Mouse (Mus musculus): ENCODE results near the gene Suv39h1. TPM values are rescaled to one million over a fixed set of nuclear protein-coding genes. Genes with fewer than 3 reads are reported as not detected.
"Not testable (repeated sequence)": the region's sequence is repeated elsewhere in the genome, so short reads cannot be mapped to it uniquely, and the experiment has no call there.

Gene Suv39h1
- total RNA-seq, 1 experiment from 2014 or later, result 70.0 TPM

DNA sequence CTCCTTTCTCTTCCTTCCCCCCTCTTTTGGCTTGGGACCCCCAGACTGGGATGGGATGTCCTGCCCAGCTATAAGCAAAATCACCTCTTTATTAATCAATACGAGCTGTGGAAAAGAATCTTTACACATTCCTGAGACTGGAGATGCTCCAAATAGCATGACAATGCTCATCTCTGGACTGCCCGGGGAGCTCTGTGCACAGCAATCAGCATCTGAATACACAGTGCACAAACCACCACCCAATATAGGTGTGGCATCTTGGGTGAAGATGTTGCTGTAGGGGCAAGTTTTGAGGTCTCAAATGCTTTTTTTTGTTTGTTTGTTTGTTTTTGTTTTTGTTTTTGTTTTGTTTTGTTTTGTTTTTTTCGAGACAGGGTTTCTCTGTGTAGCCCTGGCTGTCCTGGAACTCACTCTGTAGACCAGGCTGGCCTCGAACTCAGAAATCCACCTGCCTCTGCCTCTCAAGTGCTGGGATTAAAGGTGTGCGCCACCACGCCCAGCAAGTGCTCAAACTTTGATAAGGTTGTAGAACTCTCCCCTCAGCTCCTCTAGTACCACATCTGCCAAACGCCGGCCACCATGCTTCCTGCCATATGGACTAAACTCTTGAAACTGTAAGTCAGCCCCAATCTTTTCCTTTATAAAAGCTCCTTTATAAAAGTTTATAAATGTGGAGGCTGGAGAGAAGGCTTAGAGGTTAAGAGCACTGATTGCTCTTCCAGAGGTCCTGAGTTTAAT is 23.3 kb downstream of the Suv39h1 start:
- ATAC-seq (replicated peaks; ENCODE audit: low read depth, poor library complexity, severe bottlenecking), result not testable (repeated sequence)

DNA sequence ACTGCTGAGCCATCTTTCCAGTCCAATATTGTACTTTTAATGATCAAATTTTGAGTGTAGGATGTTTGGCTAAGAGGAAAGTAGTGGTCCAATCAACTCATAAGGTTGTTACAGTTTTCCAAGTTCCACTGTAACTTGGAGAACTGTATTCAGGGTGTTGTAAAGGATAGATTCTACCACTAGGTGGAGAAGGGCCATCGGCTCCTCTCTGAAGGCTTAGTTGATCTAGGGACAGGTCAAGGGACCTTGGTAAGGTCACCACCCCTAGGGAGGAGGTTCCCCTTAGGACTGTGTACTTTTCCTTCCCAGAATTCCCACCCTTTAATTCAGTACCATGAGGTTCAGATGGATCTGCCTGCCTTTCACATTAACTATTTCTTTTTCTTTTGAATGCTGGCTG is 41.6 kb downstream of the Suv39h1 start:
- 0 out of 2 replicates have a peak, but pooled peaks have one; percentile 45 for ATAC-seq (replicated peaks; ENCODE audit: low read depth, poor library complexity, severe bottlenecking)

DNA sequence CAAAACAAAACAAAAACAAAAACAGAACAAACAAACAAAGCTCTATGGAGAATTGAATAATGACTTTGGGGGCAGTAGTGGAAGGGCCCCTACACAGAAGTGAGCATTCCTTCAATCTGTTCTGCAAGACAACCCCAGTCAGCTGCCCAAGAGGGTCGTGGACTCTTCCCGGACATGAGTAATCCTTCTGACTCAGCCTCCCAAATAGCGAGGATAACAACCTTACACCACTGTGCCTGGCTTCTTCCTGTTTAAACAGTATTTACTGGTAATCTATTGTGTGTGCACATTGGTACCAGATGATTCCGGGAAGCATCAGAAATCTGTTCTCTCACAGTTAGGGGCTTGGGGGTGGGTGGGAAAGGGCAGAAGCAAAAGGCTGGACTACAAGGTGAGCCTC is 47.7 kb downstream of the Suv39h1 start:
- no peak for ATAC-seq (replicated peaks; ENCODE audit: low read depth, poor library complexity, severe bottlenecking)

DNA sequence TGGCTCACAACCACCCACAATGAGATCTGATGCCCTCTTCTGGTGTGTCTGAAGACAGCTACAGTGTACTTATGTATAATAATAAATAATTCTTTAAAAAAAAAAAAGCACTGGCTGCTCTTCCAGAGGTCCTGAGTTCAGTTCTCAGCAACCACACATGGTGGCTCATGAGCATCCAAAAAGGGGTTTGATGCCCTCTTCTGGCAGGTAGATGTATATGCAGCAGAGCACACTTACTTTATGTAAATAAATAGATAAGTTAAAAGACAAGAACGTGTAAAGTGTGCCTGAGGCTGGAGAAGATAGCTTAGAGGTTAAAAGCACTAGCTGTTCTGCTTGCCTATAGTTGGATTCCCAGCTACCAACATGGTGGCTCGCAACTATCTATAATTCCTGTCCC is 49.8 kb downstream of the Suv39h1 start:
- ATAC-seq (replicated peaks; ENCODE audit: low read depth, poor library complexity, severe bottlenecking), result no peak; the same call in 1 of the 2 replicates

DNA sequence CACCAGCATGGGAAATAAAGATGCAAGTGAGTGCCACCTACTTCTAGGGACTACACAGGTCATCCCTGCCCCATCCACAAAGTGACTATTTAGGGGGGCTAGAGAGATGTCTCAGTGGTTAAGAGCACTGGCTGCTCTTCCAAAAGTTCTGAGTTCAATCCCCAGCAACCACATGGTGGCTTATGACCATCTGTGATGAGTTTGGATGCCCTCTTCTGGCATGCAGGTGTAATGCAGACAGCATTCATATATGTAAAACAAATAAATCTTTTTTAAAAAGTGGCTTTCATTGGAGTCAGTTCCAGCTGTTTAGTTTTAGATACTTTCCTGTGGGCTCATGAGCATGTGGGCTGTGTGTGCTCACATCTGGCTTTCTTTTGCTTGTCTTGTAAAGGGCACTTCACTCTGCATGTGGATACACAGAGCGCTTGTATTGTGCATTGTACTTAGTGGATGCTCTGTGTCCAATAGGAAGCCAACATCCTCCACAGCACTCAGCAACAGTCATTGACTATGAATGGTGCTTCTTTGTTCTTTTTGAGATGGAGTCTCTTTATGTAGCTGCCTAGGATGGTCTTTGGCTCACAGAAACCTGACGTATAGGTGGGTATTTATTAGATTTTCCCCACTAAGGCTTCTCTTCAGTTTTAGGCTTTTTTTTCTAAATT is 54.3 kb downstream of the Suv39h1 start:
- ATAC-seq (replicated peaks; ENCODE audit: low read depth, poor library complexity, severe bottlenecking), result 0 out of 2 replicates have a peak, but pooled peaks have one; percentile 45

DNA sequence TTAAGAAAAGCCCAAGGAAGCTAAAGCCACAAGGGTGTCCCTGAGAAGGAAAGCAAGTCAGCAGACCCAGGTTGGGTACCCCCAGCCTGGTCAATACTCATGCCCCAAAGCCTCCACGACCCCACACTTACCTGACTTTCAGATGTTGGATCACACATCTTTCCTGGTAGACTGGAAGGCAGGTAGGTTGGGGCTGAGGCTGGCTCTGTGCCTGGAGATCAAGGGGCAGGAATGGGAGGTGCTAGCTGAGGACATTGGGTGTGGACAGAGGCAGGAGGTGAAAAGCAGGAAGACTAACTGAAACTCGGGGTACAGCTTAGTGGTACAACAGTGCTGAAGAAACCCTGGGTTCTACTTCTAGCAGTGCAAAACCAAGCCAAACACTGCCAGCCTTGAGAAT is 56.3 kb downstream of the Suv39h1 start, which contains the start of gene Glod5:
Gene Glod5 (minus strand): TSS at position 207 of the 400 bp plus-strand sequence.
- ATAC-seq (replicated peaks; ENCODE audit: low read depth, poor library complexity, severe bottlenecking), result no peak

DNA sequence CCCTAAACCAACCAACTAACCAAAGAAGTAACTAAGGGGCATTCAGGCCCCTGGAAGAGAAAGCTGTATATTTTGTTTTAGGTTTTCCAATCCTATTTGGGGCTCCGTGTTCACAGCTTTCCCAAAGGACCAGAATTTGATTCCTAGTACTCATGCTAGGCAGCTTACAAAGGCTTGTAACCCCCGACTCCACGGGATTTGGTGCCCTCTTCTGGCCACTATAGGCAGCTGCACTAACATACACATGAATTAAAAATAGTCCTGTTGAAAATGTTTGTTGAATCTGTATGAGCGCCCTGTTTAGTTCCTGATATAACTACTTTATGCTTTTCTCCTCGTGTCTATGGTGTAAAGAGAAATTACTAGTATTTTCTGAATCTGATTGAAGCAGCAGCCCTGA is 57.4 kb downstream of the Suv39h1 start:
- ATAC-seq (replicated peaks; ENCODE audit: low read depth, poor library complexity, severe bottlenecking), result peak; percentile 63

DNA sequence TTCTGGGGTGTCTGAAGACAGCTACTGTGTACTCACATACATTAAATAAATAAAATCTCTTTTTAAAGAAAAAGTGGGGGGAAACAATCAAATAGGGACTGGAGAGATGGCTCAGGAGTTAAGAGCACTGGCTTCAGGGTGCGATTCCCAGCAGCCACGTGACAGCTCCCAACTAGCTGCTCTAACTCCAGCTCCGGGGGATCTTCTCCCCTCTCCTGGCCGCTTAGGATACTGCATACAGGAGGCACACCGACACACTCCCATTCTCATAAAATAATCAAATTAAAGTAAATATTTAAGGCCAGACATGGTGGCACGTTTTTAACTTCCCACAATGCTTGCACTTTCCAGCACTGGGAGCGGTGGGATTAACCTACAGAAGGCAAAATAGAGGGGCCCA is 58.9 kb downstream of the Suv39h1 start:
- ATAC-seq (replicated peaks; ENCODE audit: low read depth, poor library complexity, severe bottlenecking), result 0 out of 2 replicates have a peak, but pooled peaks have one; percentile 62

DNA sequence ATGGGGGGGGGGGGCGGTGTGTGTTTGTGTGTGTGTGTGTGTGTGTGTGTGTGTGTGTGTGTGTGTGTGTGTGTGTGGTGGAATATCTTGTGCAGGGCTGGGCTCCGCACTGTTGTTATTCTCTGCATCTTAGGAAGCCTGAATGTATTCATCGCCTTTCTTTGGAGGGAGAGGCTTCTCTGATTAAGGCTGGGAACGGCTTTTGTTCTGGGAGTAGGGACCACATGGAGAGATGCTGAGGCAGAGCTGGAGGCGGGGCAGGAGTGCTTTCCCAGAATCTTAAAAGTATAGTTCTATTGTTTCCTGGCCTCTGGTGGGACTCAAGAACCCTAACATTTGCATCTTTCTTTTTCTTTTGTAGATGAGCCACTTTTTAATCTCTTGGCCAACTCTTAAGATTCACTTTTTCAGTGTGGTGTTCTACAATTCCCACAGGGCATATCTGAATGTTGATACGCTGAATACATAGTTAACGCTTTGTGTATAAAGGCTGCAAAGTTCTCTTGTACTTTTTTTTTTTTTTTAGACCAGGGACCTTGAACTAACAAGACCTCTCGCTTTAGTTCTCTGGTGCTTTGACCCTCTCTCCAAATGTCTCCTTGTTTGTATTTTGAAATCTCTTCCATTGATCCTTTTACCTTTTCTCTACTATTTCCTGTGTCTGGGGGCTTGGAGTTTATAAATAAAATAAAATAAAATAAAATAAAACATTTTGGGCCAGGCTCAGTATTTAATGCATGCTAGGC is 60.8 kb downstream of the Suv39h1 start:
- no peak for ATAC-seq (replicated peaks; ENCODE audit: low read depth, poor library complexity, severe bottlenecking)

DNA sequence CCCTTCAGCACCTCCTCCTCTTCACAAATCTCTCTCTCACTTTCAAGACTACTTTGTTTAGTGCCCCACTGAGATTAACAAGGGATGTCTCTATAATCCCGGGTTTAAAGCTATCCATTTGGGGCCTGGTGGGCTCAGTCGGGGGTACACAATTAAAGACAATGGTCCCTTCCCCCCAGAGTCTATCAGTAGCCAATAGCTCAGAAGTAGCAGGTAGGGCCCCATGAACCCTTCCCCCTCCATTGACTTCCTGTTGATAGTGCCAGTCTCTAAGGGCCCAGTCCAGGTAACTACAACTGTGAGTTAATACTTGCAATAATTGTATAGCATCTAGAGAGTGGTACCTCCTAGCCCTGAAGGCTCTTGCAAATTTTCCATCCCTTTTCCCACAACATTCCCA is 61.4 kb downstream of the Suv39h1 start:
- no peak for ATAC-seq (replicated peaks; ENCODE audit: low read depth, poor library complexity, severe bottlenecking)

Other genes starting within 250 kb of the Suv39h1 start
- 57.0 and 57.9 TPM in 2 replicates for gene Otud5, start 233.4 kb downstream of the Suv39h1 start, total RNA-seq (2017)
- 2.2 and 5.0 TPM in 2 replicates for gene Pim2, start 196.5 kb downstream of the Suv39h1 start, total RNA-seq (2017)
- 10.5 and 13.2 TPM in 2 replicates for gene Slc35a2, start 190.7 kb downstream of the Suv39h1 start, total RNA-seq (2017)
- gene Pqbp1, start 175.5 kb downstream of the Suv39h1 start, total RNA-seq (2017), result 156 and 162 TPM in 2 replicates
- 42.2 and 54.8 TPM in 2 replicates for gene Timm17b, start 175.4 kb downstream of the Suv39h1 start, total RNA-seq (2017)
- not detected in 2 replicates for gene Gm10491, start 166.9 kb downstream of the Suv39h1 start, total RNA-seq (2017)
- not detected in 2 replicates for gene Gm10490, start 165.2 kb downstream of the Suv39h1 start, total RNA-seq (2017)
- gene Pcsk1n, start 154.9 kb downstream of the Suv39h1 start, total RNA-seq (2017), result not detected in 2 replicates
- gene Eras, start 146.2 kb downstream of the Suv39h1 start, total RNA-seq (2017), result not detected in 2 replicates
- 11.0 and 13.1 TPM in 2 replicates for gene Hdac6, start 126.9 kb downstream of the Suv39h1 start, total RNA-seq (2017)
- 46.7 and 51.4 TPM in 2 replicates for gene Gata1, start 96.7 kb downstream of the Suv39h1 start, total RNA-seq (2017)
- gene Glod5, start 56.3 kb downstream of the Suv39h1 start, total RNA-seq (2017), result not detected in 2 replicates
- 68.8 and 74.5 TPM in 2 replicates for gene Was, start 15.7 kb upstream of the Suv39h1 start, total RNA-seq (2017)
- 25.8 and 29.6 TPM in 2 replicates for gene Wdr13, start 58.1 kb upstream of the Suv39h1 start, total RNA-seq (2017)
- 1,314 and 1,321 TPM in 2 replicates for gene Rbm3, start 71.1 kb upstream of the Suv39h1 start, total RNA-seq (2017)
- 5.2 and 7.3 TPM in 2 replicates for gene Tbc1d25, start 101.4 kb upstream of the Suv39h1 start, total RNA-seq (2017)
- gene Ebp, start 118.8 kb upstream of the Suv39h1 start, total RNA-seq (2017), result 58.5 and 66.5 TPM in 2 replicates
- gene Porcn, start 131.8 kb upstream of the Suv39h1 start, total RNA-seq (2017), result 0.05 TPM in 1 of 2 replicates, not detected in the other
- 20.6 and 26.4 TPM in 2 replicates for gene Ftsj1, start 177.6 kb upstream of the Suv39h1 start, total RNA-seq (2017)
- gene Slc38a5, start 196.4 kb upstream of the Suv39h1 start, total RNA-seq (2017), result 18.5 and 20.0 TPM in 2 replicates

All from common myeloid progenitor, adult 5-6 weeks (primary cell).